Mouse (Mus musculus): Measurements from ENCODE around the gene Spats2l. TPM values are rescaled to one million over a fixed set of nuclear protein-coding genes. Genes with fewer than 3 reads are reported as not detected.

The Spats2l gene
- polyA plus RNA-seq (2017; shearing (Covaris generic)), result 0.36 TPM

DNA sequence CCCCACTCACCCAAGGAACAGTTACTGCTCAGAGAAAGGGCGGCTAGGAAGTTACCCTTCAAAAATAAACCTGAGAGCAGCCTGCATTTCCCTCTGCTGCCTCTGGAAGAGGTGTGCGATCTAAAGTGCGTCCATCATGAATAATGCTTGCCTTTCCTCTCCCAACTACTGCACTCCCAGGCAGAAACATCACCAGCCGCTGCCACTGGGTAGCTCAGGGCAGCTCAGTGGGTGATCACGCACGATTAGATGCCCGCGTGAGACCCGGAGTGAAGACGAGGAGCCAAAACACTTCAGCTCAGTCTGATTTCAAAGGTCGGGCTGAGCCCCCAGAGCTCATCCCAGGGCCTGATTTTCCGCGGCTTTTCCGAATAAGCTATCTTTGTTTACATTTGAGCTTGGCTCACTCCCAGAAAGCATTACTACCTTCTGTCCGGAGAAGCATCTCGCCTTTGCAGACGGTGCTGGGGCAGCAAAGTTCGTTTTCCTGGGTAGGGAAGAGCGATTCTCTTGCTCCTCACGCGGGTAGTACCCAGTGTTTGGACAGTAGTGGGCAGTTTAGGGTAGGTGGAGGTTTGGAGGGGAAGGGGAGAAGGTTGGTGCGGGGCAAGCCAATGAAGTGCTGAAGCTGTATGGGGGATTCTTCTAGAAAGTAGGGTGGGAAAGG is at the start of gene Spats2l:
Gene Spats2l (plus strand): TSS at position 162 of the 667 bp plus-strand sequence.

DNA sequence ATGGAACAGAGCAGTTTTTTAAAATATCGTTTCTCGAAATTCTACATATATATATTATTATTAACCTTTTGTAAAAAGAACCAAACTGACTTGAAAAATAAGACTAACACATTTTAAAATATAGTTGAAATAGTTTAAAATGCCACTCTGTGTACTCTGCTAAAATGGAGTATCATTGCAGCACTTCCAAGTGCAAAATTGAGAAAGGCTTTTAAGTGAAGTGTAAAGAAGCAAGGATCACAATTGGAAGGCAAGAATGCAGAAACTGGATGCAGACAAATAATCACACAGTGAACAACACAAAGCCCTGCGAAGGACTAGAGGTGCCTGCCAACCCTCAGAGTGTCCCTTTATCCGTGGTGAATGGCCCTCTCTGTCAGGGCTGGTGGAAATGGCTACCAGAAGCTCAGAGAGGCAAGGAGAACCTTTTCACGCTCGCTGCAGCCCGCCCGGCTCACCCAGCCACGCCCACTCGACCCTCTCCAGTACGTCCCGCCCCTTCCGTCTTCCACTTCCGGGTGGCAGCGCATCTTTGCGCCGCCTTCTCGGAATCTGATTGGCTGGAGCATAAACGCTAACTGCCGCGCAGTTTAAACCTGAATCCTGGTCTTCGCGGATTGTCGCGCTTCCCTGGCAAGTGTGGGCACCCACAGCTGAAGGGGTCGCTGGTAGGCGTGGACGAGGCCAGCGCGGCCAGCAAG is 221.6 kb downstream of the Spats2l start, which contains the start of gene Sgo2a:
Gene Sgo2a (plus strand): TSS at position 540 of the 701 bp plus-strand sequence.

Other genes starting within 250 kb of the Spats2l start
- gene Sgo2a, start 221.8 kb downstream of the Spats2l start, polyA plus RNA-seq (2017; shearing (Covaris generic)), result 0.37 TPM
- gene Kctd18, start 244.8 kb downstream of the Spats2l start, polyA plus RNA-seq (2017; shearing (Covaris generic)), result 23.3 TPM

All from effector memory CD4-positive, alpha-beta T cell, adult 5 months (primary cell).